Mouse (Mus musculus) lung, adult 2 months (tissue): ENCODE measurements around the gene A830031A19Rik.

ENCODE experiments used
- CTCF ChIP-seq: fragments of 200-500 bp; IDR thresholded peaks from 2 replicates; pipeline ENCODE4 v1.5.1; 2011; ENCODE audit warnings: mild to moderate bottlenecking, low read length, control low read depth; ENCODE audit not compliant: insufficient read depth
- POLR2A ChIP-seq: fragments of 200-500 bp; IDR thresholded peaks from 2 replicates; pipeline ENCODE4 v1.6.1; 2011; ENCODE audit warnings: low read depth, mild to moderate bottlenecking, control low read depth, low read length, borderline replicate concordance; ENCODE audit errors: extremely low read depth

DNA sequence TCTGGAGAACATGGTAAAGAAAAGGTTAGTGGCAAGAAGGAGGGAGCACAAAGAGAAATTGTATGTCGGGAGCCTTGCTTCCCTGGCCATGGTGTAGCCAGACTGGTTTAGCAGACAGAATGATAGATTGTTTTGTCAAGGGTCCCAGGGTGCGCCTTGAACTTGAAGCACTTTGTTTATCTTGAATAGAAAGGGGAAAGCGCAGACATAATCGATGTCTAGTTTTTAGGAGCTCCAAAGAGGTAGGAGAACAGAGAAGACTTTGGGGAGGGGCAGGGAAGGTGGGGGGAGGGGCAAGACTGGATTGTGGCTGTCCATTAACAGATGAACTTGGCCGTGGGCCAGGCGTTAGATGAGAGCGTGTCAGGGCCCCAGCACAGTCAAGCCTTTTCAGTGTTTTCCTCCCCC lies 25.0 kb upstream of the A830031A19Rik start:
- no peak for TF ChIP-seq CTCF
- TF ChIP-seq POLR2A = no peak
